Mouse (Mus musculus) CD4-positive, CD25-positive, alpha-beta regulatory T cell, adult 2 months (primary cell): ENCODE data around the gene Ugt1a6a.
"Not testable (repeated sequence)": the region's sequence is repeated elsewhere in the genome, so short reads cannot be mapped to it uniquely, and the experiment has no call there.

Source experiments
- DNase-seq: peaks from one replicate; pipeline ENCODE4 v3.0.0-alpha.2; 2012; ENCODE audit warnings: low read depth, low spot score

Ugt1a6a gene

GRCm38 (mm10) chr1:88135229-88135904 lies 758 bp downstream of the Ugt1a6a start:
- not testable (repeated sequence) for DNase-seq

DNA sequence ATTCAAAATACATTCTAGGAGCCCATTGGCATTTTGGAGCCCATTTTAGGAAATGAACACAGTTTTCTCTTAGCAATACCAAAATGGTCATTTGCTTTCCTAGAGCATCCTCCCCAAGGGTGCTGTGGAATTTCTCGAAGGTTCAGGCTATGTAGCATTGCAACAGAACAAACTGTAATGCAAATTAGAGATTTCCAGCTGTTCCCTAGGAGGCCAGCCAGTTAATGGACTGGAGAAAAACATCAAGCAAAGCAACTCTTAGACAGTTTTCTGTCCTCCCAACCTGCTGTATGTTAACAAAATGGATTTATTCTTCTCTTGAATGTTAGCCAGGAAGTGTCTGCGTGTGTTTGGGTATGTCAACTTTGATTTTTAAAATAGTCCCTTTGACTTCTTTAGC lies 2.0 kb downstream of the Ugt1a6a start:
- DNase-seq = no peak

- no peak for DNase-seq
Measured at GRCm38 (mm10) chr1:88137264-88137663, 2.7 kb downstream of the Ugt1a6a start.

GRCm38 (mm10) chr1:88138145-88138544 lies 3.5 kb downstream of the Ugt1a6a start:
- DNase-seq = no peak

GRCm38 (mm10) chr1:88140492-88140891 lies 5.9 kb downstream of the Ugt1a6a start:
- DNase-seq = not testable (repeated sequence)

DNA sequence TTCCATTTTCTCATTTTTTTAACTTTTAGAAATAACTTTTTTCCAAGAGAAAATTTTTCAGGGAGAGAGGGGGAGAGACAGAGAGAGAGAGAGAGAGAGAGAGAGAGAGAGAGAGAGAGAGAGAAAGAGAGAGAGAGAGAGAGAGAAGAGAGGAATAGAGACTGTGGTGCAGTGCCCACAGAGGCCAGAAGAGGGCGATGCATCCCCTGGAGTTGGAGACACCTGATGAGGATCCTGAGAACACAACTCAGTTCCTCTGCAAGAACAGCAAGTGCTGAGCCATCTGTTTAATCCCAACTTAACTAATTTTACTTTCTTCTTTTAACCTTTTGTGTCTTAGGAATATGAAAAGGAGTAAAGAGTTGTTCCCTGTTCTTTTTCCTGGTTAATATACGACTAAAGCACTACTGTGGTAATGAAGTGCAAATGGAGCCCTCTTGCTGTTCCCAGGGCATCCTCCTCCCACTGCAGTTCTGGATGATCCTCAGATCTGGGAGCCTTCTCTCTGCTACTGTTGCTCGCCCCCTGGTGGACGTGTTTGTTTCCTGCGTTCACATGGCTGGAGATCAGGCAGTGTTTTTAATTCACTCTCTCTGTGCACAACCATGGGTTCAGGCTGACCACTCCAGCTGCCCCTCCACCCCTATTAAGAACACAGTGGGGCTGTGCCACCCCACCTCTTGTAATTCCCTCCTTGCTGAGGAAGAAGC lies 9.5 kb downstream of the Ugt1a6a start:
- peak; percentile 54 for DNase-seq

GRCm38 (mm10) chr1:88145278-88145677 lies 10.7 kb downstream of the Ugt1a6a start:
- peak; percentile 5 for DNase-seq

- not testable (repeated sequence) for DNase-seq
Measured at GRCm38 (mm10) chr1:88150133-88150532, 15.5 kb downstream of the Ugt1a6a start.

- DNase-seq = no peak
Measured at GRCm38 (mm10) chr1:88158430-88158829, 23.8 kb downstream of the Ugt1a6a start.

DNA sequence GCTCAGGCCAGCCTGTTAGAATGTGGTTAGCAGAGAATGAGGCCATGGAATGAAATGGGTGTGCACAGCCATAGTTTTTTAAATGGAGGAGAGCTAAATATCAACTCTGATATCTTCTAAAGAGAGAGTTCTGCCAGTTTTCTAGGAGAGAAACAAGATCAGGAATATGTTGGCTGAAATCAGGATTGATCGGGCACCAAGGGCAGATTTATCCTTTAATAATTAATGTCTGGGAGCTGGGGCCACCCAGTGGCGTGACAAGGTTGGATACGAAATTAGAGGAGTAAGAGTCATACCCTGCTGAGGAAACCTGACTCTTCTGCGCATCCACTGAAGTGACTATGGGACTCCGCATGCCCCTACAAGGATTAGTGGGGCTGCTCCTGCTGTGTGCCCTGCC lies 31.1 kb downstream of the Ugt1a6a start, which contains the start of gene Ugt1a5:
TSS of gene Ugt1a5 (plus strand) at position 302 of the 400 bp plus-strand sequence.
- DNase-seq = no peak

DNA sequence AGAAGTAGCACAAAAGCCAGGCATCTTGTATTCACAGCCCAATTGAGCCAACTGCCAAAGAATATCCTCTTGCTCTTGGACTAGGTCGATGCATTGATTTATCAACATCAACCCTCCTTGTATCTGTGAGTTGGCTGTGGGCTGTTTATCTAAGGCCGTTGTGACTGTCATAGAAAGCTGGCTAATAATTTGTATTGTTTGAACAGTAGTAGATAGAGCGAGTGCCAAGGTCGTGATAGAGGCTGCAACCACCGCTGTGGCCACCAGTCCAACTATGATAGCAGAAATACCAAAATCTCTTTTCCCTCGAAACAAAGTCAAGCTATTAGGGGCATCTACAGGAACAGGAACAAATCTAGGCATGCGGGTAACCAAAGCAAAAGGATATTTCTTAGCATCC lies 37.6 kb downstream of the Ugt1a6a start:
- not testable (repeated sequence) for DNase-seq

DNA sequence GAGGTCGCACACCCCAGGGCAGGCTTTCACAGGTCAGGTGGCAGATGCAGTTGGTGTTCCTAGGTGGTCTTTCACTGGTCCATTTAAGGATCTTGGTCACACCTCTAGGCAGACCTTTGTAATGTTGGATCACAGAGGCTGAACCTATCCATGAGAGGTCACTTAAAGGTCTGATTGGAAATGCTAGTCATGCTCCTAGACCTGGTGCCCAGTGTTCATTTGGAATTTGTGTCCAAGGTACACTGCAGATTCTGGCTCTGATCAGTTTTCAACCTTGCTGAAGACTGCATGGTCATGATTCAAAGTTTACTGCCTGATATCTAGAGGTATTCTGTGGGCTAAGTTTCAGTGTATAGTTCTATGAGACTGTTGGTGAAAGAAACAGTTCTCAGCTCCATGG lies 45.0 kb downstream of the Ugt1a6a start:
- no peak for DNase-seq

DNA sequence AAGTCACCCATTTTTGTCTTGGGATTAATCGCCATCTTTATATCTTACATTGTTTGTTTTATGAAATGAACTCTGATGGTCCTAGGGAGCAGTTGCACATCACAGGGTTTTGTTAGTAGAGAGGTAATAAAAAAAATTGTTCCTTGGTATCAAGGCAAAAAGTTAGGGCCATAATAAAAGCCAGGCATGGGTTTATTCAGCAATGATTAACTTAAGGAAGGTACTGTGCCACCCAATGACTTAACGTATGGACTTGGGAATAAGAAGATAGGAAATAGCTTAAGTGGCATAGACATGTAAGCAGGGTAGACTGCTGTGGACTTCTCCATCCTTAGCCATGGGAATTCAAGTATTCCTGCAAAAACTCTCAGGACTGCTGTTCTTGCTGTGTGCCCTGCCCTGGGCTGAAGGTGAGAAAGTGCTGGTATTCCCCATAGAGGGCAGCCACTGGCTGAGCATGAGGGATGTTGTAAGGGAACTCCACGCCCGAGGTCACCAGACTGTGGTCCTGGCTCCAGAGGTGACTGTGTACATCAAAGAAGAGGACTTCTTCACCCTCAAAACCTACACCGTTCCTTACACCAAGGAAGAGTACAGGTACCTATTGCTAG lies 51.8 kb downstream of the Ugt1a6a start:
- DNase-seq = no peak

- no peak for DNase-seq
Measured at GRCm38 (mm10) chr1:88192136-88192535, 57.5 kb downstream of the Ugt1a6a start.

DNA sequence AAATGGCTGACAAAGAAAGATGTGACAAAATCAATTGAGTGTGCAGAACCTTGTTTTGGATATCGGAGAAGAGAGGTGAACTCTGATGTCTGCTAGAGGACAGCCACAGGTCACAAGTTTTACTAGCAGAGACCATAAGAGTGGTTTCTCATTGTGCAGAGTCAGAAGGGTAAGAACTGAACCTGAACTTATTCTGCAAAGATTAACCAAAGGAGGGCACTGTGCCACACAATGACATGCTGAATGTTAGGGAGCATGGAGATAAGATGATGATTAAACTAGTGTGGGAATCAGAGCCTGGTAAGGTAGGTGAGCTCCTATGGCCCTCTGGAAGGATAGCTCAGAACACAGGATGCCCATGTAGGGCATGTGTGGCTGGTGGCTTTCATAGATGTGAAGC lies 61.1 kb downstream of the Ugt1a6a start:
- no peak for DNase-seq

DNA sequence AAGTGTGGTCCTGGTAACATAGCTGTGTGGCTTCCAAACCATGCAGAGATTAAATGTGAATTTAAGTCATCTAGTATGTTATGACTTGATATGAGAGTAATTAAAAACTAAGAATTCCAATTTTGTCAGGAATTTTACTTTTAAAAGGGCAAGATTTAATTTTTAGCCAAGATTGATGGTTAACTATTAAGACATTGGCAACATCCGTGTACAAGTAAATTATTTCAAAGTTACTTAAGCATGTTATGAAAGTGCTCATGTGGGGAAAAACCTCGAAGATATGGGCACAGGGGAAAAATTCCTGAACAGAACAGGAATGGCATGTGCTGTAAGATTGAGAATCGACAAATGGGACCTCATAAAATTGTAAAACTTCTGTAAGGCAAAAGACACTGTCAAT lies 62.8 kb downstream of the Ugt1a6a start:
- no peak for DNase-seq

DNA sequence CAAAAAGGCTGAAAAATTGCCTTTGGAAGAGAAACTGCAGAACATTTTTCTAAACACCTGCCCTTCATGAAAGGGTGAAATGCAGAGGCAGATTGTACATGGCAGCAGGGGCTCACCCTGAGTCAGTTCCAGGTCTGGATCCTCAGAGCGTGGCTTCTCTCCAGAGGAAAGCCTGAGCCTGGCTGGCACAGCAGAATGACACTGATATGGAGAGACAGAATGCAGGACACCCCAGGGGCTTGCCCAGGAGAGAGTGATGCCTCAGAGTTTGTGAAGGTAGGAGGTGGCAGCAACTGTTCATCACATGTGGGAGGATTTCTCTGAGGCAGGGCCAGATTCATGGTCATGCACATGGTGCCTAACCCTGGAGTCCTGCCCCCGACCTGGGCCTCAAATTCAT lies 65.4 kb downstream of the Ugt1a6a start:
- no peak for DNase-seq

- no peak for DNase-seq
Measured at GRCm38 (mm10) chr1:88200456-88200855, 65.8 kb downstream of the Ugt1a6a start, which contains the start of gene Ugt1a2. Gene Ugt1a2, plus strand, starts transcription at chr1:88200601.

DNA sequence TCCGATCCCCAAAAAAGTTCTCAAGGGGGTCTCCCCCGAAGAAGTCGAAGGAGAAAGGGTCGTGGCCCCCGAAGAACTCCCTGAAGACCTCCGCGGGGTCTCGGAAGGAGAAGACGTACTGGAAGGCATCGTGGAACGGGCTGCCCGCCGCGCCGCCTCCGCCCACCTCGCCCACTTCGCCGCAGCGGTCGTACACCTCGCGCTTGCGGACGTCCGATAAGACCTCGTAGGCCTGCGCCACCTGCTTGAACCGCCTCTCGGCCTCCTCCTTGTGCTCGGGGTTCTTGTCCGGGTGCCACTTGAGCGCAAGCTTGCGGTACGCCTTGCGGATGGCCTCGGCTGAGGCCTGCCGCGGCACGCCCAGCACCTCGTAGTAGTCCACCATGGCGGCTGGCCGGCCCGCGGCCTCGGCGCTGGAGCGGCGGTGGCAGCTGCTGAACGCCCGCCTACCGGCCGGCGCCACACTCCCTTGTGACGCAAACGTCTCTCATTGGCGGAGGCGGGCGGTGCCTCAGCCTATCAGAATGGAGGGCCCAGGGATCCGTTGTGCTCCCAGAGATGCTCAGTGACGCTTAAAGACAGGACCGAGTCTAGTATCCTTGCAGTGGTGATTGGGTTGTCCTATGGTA lies 70.8 kb downstream of the Ugt1a6a start, which contains the start of gene Dnajb3:
TSS of gene Dnajb3 (minus strand) at position 489 of the 629 bp plus-strand sequence.
- peak; percentile 76 for DNase-seq

GRCm38 (mm10) chr1:88206843-88207479 lies 72.4 kb downstream of the Ugt1a6a start:
- no peak for DNase-seq

DNA sequence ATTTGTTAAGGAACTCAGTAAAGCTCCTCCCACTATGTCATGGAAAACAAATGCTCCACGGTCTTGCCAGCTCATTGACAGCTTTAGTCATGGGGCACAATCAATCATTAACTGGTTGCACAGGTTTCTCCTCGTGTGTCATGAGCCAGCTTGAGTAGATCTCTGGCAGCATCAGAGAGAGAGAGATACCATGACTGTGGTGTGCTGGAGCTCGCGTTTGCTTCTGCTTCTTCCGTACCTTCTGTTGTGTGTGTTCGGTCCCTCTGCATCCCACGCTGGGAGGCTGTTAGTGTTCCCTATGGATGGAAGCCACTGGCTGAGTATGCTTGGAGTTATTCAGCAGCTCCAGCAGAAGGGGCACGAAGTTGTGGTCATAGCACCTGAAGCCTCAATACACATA lies 77.2 kb downstream of the Ugt1a6a start, which contains the start of gene Ugt1a1:
TSS of gene Ugt1a1 (plus strand) at position 148 of the 400 bp plus-strand sequence.
- peak; percentile 18 for DNase-seq
